Mouse (Mus musculus) stomach, postnatal 0 days (tissue): Measurements from ENCODE around the gene Panx2. TPM values are rescaled to one million over a fixed set of nuclear protein-coding genes. Genes with fewer than 3 reads are reported as not detected.

Experiments
- ATAC-seq: fragments of 200-750 bp; cut with Nextera tagmentation; 2 replicates; pipeline ENCODE4 v1.8.0; 2017; ENCODE audit not compliant: low FRiP score, low TSS enrichment
- DNase-seq: peaks from one replicate; pipeline ENCODE4 v3.0.0-alpha.2; 2016; ENCODE audit warnings: low spot score
- H3K27ac ChIP-seq: fragments of 300-500 bp; sonication (generic); replicated peaks from 2 replicates; pipeline ENCODE4 v1.5.1; 2014; ENCODE audit warnings: mild to moderate bottlenecking, control low read depth
- H3K27me3 ChIP-seq: fragments of 300-500 bp; sonication (generic); 2 replicates; pipeline ENCODE4 v1.6.1; 2014; ENCODE audit warnings: low read length; ENCODE audit not compliant: control insufficient read depth, insufficient read depth
- H3K36me3 ChIP-seq: fragments of 300-500 bp; sonication (generic); 2 replicates; pipeline ENCODE4 v1.6.1; 2014; ENCODE audit warnings: low read length, mixed read lengths; ENCODE audit not compliant: control insufficient read depth, insufficient read depth
- H3K4me1 ChIP-seq: fragments of 300-500 bp; sonication (generic); replicated peaks from 2 replicates; pipeline ENCODE4 v1.6.1; 2014; ENCODE audit warnings: antibody characterized with exemption; ENCODE audit not compliant: control insufficient read depth, insufficient read depth
- H3K4me2 ChIP-seq: fragments of 300-500 bp; sonication (generic); replicated peaks from 2 replicates; pipeline ENCODE4 v1.6.1; 2014; ENCODE audit warnings: low read depth, mild to moderate bottlenecking, control low read depth, moderate library complexity
- H3K4me3 ChIP-seq: fragments of 300-500 bp; sonication (generic); 2 replicates; pipeline ENCODE4 v1.5.1; 2014; ENCODE audit warnings: low read depth, low read length, control low read depth
- H3K9ac ChIP-seq: fragments of 300-500 bp; sonication (generic); 2 replicates; pipeline ENCODE4 v1.6.1; 2014; ENCODE audit warnings: mild to moderate bottlenecking, low read length, control low read depth, mixed read lengths
- H3K9me3 ChIP-seq: fragments of 300-500 bp; sonication (generic); 2 replicates; pipeline ENCODE4 v1.6.1; 2016; ENCODE audit warnings: low read length; ENCODE audit not compliant: control insufficient read depth
- CTCF ChIP-seq: IDR thresholded peaks from 2 replicates; pipeline ENCODE4 v1.5.1; 2016; ENCODE audit warnings: antibody characterized with exemption, low read depth, mild to moderate bottlenecking, moderate library complexity
- EP300 ChIP-seq: optimal IDR thresholded peaks from 2 replicates; pipeline ENCODE3; 2016; ENCODE audit warnings: antibody characterized with exemption
- WGBS: fragments of 180-500 bp; shearing (Covaris S2); extraction: QIAGEN DNeasy Blood & Tissue Kit; methylation state at CpG from one replicate; pipeline ENCODE4 v1.1.7; 2014; 5-methylcytosine and 5-hydroxymethylcytosine counted together
- polyA plus RNA-seq: library from polyadenylated mRNA; unstranded; fragments of >200 nt; fragmentation: Nextera tagmentation; extraction: Ambion mirVana; gene quantifications from 2 replicates; pipeline ENCODE4 v1.2.1, GENCODE M21; 2015

The Panx2 gene
- polyA plus RNA-seq, 1 experiment from 2014 or later: 0.79 TPM

GRCm38 (mm10) chr15:89069336-89069840, 9.9 kb downstream of the Panx2 start:
- Histone ChIP-seq H3K4me1 (no peaks in the 10 kb centered on the region), H3K9me3 (no peaks in the 10 kb centered on the region), H3K27ac (no peak overlapping the region), H3K9ac (no peak overlapping the region), H3K36me3 (no peaks in the 10 kb centered on the region), H3K27me3 (peaks cover 2% of the 10 kb centered on the region; the same call in 1 of the 2 replicates), H3K4me3 (no peak overlapping the region), H3K4me2 (no peak overlapping the region)
- no peak for TF ChIP-seq CTCF
- no peak for TF ChIP-seq EP300
- 80% methylated on average over 17 of the region's 19 CpGs for WGBS
- no peak for ATAC-seq
- DNase-seq: no peak

- Histone ChIP-seq H3K27me3 (peaks cover 2% of the 10 kb centered on the region; the same call in 1 of the 2 replicates), H3K27ac (no peak overlapping the region), H3K36me3 (no peaks in the 10 kb centered on the region), H3K4me3 (no peak overlapping the region), H3K4me1 (peaks cover 4% of the 10 kb centered on the region; the same call in 1 of the 2 replicates), H3K9ac (no peak overlapping the region), H3K9me3 (no peaks in the 10 kb centered on the region), H3K4me2 (no peak overlapping the region)
- ATAC-seq: peak; percentile 53
- TF ChIP-seq EP300 (no peak), CTCF (no peak)
- DNase-seq: peak; percentile 84
- WGBS: 52% methylated on average over 24 of the region's 24 CpGs
Observed at GRCm38 (mm10) chr15:89070606-89071005, 11.1 kb downstream of the Panx2 start.

GRCm38 (mm10) chr15:89073993-89074603, 14.6 kb downstream of the Panx2 start:
- H3K27me3 ChIP-seq: no peaks in the 10 kb centered on the region
- DNase-seq: no peak
- peaks cover 10% of the 10 kb centered on the region for H3K4me1 ChIP-seq
- ATAC-seq: no peak
- WGBS: 72% methylated on average over 10 of the region's 10 CpGs
- H3K27ac ChIP-seq: no peak overlapping the region
- TF ChIP-seq EP300 (no peak), CTCF (no peak)
- H3K4me2 ChIP-seq: no peak overlapping the region
- no peaks in the 10 kb centered on the region for H3K9me3 ChIP-seq
- no peaks in the 10 kb centered on the region for H3K36me3 ChIP-seq
- no peak overlapping the region for H3K4me3 ChIP-seq
- H3K9ac ChIP-seq: no peak overlapping the region

GRCm38 (mm10) chr15:89074613-89075477, 15.3 kb downstream of the Panx2 start, which contains the start of gene Trabd:
Gene Trabd, plus strand, starts transcription at chr15:89075124.
- WGBS: 22% methylated on average over 11 of the region's 11 CpGs
- TF ChIP-seq CTCF: no peak
- TF ChIP-seq EP300: no peak
- Histone ChIP-seq H3K4me2 (peak within 1 kb of the TSS; percentile 82), H3K9me3 (no peaks in the 10 kb centered on the region), H3K4me1 (peaks cover 10% of the 10 kb centered on the region), H3K4me3 (peak within 1 kb of the TSS; percentile 85), H3K27ac (peak within 1 kb of the TSS; percentile 94), H3K9ac (peak within 1 kb of the TSS; percentile 94), H3K36me3 (no peaks in the 10 kb centered on the region), H3K27me3 (no peaks in the 10 kb centered on the region)
- no peak for ATAC-seq
- no peak for DNase-seq

- H3K9me3 ChIP-seq: no peaks in the 10 kb centered on the region
- no peaks in the 10 kb centered on the region for H3K36me3 ChIP-seq
- DNase-seq: peak; percentile 94
- H3K27ac ChIP-seq: peak overlapping the region; percentile 94
- H3K9ac ChIP-seq: peak overlapping the region; percentile 94
- H3K4me2 ChIP-seq: peak overlapping the region; percentile 82
- peak; percentile 91 for ATAC-seq
- under 1% methylated on average over 45 of the region's 59 CpGs for WGBS
- peak overlapping the region; percentile 85 for H3K4me3 ChIP-seq
- peaks cover 10% of the 10 kb centered on the region for H3K4me1 ChIP-seq
- no peaks in the 10 kb centered on the region for H3K27me3 ChIP-seq
- TF ChIP-seq EP300 (no peak), CTCF (peak; percentile 46)
Observed at GRCm38 (mm10) chr15:89075478-89076147, 16.1 kb downstream of the Panx2 start.
